Mouse (Mus musculus) E14TG2a.4 (cell line): ENCODE measurements around the gene Gm13289.
"Not testable (repeated sequence)": the region's sequence is repeated elsewhere in the genome, so short reads cannot be mapped to it uniquely, and the experiment has no call there.

Experiments used
- CTCF ChIP-seq: conservative IDR thresholded peaks from 2 replicates; pipeline ENCODE4 v1.5.1; 2014; ENCODE audit warnings: low read length
- POU5F1 ChIP-seq: IDR thresholded peaks from 2 replicates; pipeline ENCODE4 v1.6.1; 2014; ENCODE audit warnings: low read length, borderline replicate concordance

DNA sequence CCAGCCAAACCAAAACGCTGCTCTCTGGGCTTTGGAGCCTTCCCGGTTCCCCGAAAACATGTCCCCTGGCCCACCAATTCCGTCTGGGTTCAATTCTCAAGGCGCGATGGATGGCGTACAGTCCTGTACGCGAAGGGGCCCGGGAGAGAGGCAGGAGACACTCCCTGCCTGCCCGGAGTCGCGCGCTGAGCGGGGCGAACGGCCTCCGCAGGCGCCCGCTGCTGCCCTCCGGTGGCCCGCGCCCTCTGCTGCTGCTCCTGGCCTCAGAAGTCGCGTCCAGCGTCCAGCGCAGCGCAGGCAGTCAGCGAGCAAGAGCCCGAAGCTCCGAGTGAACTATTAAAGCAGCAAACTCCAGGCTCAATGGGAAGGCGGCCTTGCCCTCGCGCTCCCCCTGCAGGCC, 29.0 kb downstream of the Gm13289 start:
- TF ChIP-seq CTCF, POU5F1: not testable (repeated sequence)
